Mouse (Mus musculus) fat pad, adult 2 months (tissue): ENCODE measurements around the gene Rbfox1.

ENCODE experiments used
- DNase-seq: peaks from one replicate; pipeline ENCODE4 v3.0.0-alpha.2; 2011; ENCODE audit warnings: low read depth, low spot score; ENCODE audit errors: extremely low read depth

Gene Rbfox1

DNA sequence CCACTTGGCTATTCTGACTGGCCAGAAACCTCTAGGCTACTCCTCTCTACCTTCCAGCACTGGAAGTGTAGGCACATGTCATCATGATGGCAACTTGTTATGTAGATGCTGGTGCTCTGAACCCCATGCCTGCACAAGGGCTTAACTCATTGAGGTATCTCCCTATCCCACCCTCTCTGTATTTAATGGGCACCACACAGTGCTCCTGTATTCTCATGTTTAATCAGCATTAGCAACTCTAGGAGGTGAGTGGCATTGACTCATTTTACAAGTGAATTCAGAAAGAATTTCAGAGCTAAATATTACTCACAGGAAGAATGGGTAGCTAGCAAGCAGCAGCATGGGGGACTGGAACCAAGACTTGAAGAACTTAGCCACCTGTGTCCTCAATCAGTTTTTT, 321.3 kb downstream of the Rbfox1 start:
- DNase-seq, result no peak

DNA sequence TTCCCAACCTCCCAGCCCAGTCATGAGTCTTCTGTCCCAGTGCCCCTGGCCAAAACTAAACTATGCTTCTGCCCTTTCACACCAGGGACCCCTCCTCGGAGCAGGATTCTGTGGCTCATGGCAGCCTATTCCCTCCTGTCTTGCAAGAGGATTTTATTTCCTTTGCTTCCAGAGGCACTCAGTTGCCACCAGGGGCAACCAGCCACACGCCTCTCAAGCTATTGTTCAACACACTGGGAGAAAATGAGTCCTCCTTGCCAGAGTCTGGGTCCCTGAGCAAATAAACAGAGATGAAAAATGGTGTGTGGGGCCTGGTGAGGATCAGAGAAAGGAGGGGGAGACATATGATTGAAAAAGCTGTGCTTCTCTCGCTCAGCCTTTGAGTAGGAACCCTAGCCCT, 327.8 kb downstream of the Rbfox1 start:
- no peak for DNase-seq

DNA sequence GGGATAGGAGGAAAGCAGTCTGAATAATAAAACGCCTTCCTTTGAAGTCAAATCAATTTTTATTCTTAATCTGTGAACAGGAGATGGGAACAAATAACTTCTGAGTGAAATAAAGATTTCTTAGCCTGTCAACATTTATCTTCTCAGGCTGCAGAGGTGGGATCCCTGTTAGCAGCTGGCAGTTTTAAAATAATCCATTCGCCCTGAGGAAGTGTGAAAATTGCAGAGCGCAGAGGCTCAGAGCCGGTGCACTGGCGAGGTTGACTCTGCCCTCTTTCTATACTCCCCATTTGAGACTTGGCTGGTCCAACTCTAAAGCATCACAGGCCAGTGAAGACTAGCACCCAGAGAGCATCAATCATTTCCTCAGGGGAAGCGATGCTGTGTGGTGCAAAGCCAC, 342.3 kb downstream of the Rbfox1 start:
- DNase-seq, result no peak

DNA sequence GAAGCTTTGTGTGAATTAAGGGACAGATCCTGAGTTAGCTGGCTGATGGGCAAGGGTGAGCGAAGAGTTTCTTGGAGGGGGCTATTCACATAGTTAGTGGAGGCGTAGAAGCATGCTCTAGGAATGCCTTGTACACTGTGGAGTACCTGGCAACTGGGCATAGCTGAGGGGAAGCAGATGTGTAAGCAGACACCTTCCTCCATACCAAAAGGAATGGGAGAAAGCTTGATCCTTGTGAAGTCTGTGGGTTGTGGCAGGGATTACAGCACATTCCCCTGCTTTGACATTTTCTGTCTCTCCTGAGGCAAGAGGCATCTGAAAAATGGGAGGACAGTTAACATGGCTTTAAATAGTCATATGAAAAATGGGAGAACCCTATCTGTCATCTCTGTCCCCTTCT, 347.8 kb downstream of the Rbfox1 start:
- no peak for DNase-seq

DNA sequence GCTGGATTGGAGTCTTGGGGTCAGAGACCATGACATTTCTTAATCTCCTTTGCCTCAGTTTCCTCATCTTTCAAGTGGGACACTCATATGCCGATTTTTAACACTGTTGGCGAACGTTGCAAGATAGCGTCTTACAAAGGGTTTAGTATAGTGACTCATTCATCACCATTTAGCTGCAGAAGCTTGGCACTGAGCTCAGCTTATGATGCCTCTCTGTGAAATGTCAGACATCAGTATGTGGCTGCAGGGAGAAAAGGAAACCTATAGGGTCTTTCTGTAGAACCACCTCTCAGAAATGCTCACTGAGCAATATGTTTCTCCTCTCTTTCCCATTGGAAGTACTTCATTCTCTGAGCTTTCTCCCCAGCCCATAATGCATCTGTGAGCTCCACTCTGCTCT, 356.2 kb downstream of the Rbfox1 start:
- no peak for DNase-seq

DNA sequence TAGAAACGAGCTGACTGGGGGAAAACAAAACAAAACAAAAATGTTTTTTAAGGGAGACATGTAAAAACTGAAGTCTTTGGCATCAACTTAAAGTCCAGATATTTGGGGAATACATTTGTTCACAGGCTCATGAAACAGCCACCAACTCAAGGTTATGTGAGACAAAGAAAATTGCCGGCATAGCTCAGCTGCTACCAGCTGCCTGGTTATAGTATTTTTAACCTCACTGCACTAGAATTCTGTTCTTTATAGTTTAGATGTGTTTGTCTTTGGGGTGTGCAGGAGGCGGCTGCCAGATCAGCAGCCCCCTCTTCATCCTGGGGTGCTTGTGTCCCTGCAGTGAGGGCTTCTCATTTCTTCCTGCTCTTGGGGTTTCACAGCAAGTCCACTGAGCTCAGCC, 357.3 kb downstream of the Rbfox1 start:
- DNase-seq, result no peak

DNA sequence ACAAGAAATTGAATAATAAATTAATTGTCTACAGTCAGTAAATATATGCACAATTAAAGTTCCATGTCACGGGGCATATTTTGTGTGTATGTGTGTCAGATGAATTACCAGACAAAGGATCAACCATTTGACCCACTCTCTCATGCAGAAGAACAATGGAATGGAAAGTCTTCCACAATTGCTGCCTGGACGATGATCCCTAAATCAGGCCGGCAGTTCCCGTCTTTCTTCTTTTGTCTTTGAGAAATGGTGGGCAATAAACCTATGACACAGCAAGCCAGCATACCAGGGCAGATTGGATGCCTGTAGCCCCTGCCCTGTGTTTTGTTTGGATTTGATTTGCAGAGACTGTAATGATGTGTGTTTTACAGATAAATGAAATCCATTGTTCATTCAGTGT, 362.4 kb downstream of the Rbfox1 start:
- DNase-seq, result no peak

DNA sequence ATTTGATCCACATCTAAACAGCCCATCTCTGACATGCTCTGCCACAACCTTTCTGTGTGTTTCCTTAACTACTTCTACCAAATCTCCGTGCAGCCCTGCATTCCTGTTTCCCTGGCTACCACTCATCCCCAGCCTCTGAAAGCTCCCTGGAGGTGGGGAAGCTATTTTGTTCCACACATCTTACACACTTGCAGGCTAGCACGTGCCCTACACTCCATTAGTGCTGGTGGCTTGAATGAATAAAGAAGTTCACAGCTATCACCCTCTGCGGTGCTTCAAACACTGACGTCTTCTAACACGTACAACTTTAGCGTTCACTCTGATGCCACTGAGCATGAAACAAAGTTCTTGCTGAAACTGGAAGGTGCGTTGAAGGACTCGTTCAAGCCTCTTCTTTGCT, 379.4 kb downstream of the Rbfox1 start:
- DNase-seq, result no peak

DNA sequence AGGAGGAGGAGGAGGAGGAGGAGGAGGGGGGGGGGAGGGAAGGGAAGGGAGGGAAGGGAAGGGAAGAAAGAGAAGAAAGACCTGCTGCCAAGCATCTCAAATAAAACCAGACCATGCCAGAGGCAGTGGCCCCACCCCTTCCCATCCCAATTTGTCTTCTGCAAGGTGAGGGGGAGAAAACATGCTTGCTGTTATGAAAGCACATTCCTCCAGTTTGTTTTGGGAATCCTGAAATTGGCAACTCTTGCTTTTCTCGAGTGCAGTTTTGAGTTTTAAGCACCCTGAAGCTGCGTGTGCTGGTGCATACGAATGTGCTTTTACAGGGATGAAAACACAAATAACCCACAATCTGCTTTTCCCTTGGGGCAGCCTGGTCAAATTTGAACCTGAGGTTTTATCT, 380.5 kb downstream of the Rbfox1 start:
- DNase-seq, result no peak

DNA sequence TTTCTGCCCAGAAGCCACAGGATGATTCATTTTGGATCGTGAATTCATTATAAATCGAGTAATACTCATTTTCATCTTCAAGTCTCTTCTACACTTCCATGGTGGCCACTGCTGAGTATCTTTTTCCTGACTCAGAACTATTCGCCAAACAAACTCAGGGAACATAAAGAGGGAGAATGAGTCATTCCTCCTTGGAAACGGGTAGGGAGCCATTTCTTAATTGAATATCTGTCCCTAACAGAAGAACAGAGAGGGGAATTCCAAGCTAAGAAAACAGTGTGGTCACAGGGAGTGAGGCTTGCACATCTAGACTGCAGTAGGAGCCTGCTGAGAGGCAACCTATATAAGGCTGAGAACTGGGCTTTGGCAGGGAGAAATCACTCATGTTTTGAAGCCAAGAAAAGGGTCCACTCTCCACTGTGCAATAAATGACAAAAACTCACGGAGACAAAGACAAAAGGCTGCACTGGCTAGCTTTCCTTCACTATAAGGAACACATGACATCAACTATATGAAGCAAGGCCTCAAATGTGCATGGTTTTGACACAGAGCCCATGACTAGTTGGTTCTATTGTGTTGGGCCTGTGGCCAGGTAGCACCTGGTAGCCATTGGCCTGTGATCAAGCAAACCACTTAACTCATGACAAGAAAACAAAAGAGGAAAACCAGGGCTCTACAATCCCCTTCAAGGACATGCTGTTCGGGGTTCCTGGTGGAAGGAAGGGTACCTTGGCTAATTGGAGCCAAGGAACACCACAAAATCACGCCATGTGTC, 386.6 kb downstream of the Rbfox1 start:
- DNase-seq, result no peak

DNA sequence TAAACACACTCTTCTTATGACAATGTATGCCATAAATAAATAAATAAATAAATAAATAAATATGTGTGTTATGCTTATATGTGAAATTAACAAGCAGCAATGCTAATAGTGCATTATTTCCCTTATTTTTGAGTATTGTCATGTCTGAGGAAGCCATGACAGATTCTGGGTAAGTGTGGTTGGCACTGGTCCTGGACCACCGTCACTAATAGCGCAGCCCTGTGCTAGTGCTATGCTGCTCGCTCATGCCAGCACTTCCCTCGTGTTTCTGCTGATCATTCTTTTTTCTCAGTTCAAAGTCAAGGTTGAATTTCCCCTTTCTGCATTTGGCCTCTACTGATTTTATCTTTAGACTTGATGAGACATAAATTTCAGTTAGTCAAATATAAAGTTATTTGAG, 398.3 kb downstream of the Rbfox1 start:
- no peak for DNase-seq

DNA sequence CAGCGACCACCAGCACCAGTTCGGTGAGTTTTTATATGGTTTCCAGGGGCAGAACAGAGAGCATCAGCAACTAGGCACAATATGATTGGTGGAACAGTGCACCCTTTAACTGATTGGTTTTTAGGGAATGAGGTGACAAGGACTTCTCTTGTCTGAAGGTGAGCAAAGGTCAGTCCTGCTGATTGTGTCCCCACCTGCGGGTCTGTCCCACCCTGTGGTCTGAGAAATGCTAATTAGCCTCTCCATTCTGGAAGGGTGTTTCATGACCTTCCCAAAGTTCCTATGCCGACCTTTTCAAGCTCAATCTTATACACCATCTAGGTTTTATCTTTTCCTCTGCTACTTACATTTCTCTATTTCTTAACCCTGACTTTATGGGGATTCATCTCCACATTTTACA, 399.2 kb downstream of the Rbfox1 start:
- no peak for DNase-seq

DNA sequence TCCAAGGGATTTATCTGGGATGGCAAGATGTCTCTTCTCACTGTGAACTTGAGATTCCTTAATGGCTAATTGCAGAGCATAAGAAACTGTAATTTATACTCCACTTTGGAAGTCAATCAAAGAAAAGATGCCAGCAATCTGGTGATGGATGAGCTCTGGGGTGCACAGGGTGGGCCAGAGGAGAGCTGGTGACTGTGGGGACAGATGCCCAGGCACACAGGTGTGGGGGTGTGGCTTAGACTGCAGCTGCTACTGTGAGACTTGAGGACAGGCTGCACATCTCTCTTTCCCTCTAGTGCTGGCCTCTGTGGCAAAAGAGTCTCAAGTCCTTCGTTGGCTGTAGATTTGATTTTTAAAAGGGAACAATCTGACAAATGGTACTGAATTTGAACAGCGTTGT, 402.5 kb downstream of the Rbfox1 start:
- no peak for DNase-seq

DNA sequence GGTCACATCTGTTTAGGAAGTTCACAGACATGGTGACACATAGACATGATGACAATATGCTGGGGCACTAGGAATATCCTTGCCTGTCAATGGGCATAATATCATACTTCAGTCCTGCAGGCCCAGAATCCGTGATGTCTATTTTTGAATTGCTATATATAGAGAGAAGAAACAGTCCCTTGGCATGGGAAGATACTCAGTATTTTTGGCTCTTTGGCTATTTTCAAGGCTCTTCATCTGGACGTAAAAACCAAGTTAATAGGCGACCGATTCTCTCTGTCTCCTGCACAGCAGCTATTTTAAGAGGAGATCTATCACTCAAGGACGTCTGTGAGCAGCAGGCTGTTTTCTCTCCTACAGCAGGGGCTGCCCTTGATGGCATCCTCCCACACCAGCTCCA, 415.0 kb downstream of the Rbfox1 start:
- DNase-seq, result no peak

DNA sequence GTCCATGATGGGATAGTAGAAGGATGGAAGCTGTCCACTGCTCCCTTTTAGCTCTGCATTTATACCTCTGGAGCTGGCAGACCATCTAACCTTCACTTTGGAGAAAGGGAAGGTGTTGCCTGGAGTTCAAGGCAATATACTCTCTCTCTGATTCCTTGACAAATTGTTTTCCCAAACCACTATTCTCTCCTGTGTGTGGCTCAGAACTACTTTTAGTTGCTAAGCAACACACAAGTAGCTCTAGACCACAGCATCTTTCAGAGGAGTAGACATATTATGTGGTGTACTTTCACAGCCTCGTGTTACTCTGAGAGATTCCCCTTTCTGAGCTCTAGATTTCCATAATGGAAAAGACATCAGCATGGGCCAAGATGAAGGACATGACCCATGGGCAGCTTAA, 417.9 kb downstream of the Rbfox1 start:
- no peak for DNase-seq

DNA sequence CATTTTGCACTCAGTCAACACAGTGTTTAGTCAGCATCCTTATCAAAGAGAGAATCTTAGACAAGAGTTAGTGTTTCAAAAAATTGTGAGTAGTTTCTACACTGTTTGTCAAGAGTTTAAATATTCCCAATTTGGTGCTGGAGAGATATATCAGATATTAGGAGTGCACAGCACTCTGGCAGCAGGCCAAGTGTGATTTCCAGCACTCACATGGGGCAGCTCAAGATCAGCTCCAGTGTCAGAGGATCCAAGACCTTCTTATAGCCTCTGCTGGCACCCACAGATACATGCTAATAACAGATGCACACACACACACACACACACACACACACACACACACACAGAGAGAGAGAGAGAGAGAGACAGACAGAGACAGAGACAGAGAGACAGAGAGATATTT, 424.8 kb downstream of the Rbfox1 start:
- DNase-seq, result no peak

DNA sequence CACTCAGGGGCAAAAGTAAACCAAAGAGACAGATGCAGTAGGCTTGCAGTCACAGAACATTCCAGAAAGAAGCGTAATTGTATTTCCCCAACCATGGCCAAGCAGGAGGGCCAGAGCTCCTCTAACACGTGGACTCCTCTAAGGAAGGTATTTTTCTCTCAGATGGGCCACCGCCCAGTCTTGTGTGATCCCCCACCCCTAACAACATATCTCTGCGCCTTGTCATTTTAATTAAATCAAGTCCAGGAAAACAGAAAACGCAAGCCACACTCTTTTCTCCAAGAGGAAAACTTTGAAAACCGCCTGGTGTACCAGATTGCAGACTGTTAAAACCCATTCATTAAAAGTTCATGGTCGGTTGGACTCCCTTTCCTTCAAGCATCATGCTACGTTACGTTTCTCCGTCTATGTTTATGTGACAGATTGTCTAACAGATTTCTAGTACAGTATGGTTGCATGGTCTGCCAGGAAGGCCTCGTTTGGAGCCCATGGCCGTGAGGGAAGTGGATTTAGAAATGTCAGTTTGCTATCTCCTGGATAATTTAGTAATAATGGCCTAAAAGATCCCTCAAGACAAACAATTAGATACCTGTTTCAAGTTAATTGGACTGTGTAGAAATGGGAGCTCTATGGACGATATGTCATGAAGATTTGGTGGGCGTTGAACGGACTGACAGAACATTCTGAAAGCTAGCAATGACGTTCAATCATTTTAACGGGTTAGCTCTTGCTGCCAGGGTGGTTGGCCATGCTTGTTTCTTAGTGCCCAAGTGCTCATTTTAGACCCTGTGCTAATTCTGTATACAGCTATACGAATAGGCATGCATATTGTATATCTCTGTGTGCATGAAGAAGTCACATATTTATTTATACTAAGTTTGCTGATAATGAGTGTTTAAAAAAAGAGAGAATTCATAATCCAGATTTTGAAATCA, 425.9 kb downstream of the Rbfox1 start:
- no peak for DNase-seq

DNA sequence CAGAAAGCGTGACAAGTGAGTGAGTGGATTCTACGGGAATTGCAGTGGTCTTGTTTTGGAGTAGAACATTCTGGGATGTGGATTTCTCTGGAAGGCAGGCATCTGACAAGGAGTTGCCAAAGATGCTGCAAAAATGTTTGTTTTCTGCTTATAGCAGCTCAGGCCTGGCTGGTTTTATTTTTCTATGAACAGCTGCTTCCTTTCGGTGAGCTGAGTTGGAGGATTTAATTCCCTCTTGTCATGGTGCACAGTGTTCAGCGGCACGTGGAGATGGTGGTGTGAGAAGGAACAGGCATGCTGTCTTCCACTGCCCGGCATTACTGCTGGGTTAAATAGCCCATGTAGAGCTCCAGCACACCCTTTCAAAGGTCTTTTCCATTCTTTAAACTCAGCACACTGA, 428.5 kb downstream of the Rbfox1 start:
- DNase-seq, result no peak

DNA sequence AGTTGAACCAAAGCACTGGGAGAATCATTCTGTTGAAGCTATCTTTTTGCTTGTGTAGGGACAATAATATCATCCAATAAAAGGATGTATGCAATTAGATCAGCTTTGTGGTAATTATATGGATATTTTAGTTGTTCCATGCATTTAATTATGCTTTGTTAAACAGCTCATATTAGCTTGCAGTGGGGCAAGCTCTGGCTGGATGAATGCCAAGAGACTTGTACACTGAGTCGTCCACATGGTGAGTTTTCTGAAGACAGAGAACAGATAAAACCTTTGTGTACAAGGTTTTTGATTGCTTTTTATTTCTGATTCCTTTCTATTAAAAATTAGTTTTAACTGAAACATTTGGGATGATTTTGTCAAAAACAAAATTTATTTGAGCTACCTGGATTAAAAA, 439.7 kb downstream of the Rbfox1 start:
- DNase-seq, result no peak

DNA sequence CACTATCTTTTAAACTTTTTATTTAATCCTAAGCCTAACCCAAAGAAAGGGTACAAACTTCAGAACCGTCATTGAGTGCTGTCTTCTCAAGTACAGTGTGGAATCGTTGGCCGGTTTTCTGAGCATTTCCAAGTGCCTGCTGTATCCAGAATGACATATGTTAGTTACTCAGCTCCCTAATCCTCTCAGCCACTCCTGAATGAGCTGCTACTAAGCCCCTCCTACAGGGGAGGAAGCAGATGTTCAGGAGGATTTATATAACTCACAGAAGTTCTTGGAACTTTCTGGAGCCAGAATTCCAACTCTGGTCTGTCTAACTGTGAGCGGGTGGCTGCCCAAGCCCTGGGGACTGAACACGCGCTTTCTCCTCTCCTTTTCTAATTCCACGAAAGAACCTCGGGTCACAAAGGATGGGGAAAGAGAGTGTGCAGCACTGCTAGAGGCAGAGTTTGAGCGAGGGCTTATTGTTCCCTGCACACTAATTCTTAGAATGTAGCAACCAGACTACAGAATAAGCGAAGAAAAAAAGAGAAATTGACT, 446.3 kb downstream of the Rbfox1 start:
- DNase-seq, result no peak

DNA sequence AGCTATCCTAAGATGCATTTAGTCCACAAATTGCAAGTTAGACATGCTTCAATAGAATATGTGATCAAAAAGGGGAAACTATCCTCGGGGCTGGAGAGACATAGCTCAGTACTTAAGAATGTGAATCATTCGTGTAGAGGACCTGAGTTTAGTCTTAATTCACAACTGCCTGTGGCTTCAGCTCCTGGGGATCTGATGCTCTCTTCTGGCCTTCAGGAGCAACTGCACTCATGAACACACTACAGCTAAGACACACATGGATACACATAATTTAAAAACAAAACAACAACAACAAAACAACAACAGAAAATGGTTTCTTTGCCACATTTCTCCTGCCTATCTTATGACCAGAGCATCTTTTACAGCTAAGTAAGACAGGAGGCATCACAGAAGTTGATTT, 448.1 kb downstream of the Rbfox1 start:
- DNase-seq, result no peak

DNA sequence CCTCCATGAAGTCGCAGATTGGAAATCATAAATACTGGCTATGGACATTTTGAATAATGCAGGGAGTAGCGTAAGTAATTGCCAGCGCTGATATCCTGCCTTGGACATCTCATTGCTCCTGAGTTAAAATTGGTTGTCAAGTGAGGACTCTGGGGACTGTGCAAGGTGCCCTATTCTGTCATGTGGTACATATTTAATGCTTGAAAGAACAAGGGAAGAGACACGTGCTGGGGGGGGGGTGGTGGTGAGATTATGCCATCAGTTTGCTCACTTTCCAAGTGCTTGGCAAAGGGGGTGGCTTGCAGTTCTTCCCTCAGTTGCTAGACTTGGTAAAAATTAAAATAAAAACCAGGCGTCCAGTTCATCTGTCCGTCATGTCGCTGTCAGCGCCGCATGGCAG, 462.9 kb downstream of the Rbfox1 start:
- no peak for DNase-seq
